Mouse (Mus musculus) heart, embryonic 12.5 days (tissue): ENCODE measurements around the gene Usp24. TPM values are rescaled to one million over a fixed set of nuclear protein-coding genes. Genes with fewer than 3 reads are reported as not detected.
A peak's percentile ranks its signal among the peaks of the same experiment; 100 is the strongest.

ENCODE experiments used
- ATAC-seq: fragments of 200-750 bp; cut with Nextera tagmentation; 2 replicates; pipeline ENCODE4 v1.8.0; 2017; ENCODE audit warnings: moderate TSS enrichment, moderate library complexity; ENCODE audit not compliant: insufficient number of reproducible peaks, low FRiP score
- H3K27ac ChIP-seq: fragments of 300-500 bp; sonication (generic); 2 replicates; pipeline ENCODE4 v1.5.1; 2016; ENCODE audit warnings: mild to moderate bottlenecking, moderate library complexity; ENCODE audit not compliant: poor library complexity, severe bottlenecking
- H3K27me3 ChIP-seq: fragments of 300-500 bp; sonication (generic); replicated peaks from 2 replicates; pipeline ENCODE4 v1.6.1; 2016; ENCODE audit warnings: mild to moderate bottlenecking, moderate library complexity
- H3K36me3 ChIP-seq: fragments of 300-500 bp; sonication (generic); 2 replicates; pipeline ENCODE4 v1.6.1; 2016; ENCODE audit warnings: mild to moderate bottlenecking, moderate library complexity
- H3K4me1 ChIP-seq: fragments of 300-500 bp; sonication (generic); replicated peaks from 2 replicates; pipeline ENCODE4 v1.6.1; 2016; ENCODE audit warnings: mild to moderate bottlenecking
- H3K4me2 ChIP-seq: fragments of 300-500 bp; sonication (generic); 2 replicates; pipeline ENCODE4 v1.6.1; 2016; ENCODE audit warnings: mild to moderate bottlenecking, moderate library complexity
- H3K4me3 ChIP-seq: fragments of 300-500 bp; sonication (generic); 2 replicates; pipeline ENCODE4 v1.5.1; 2016; ENCODE audit warnings: mild to moderate bottlenecking
- H3K9ac ChIP-seq: fragments of 300-500 bp; sonication (generic); 2 replicates; pipeline ENCODE4 v1.6.1; 2016; ENCODE audit warnings: mild to moderate bottlenecking, moderate library complexity
- H3K9me3 ChIP-seq: fragments of 300-500 bp; sonication (generic); replicated peaks from 2 replicates; pipeline ENCODE4 v1.6.1; 2016; ENCODE audit warnings: mild to moderate bottlenecking, moderate library complexity
- WGBS: fragments of 180-500 bp; shearing (Covaris S2); methylation state at CpG from one replicate; pipeline ENCODE4 v1.1.7; 2016; 5-methylcytosine and 5-hydroxymethylcytosine counted together
- polyA plus RNA-seq: library from polyadenylated mRNA; unstranded; fragments of >200 nt; fragmentation: Nextera tagmentation; extraction: Ambion mirVana; gene quantifications from 2 replicates; pipeline ENCODE4 v1.2.1, GENCODE M21; 2016

Usp24 gene
- 10.4 and 10.6 TPM in 2 replicates for polyA plus RNA-seq

- Histone ChIP-seq H3K36me3 (no peaks in the 10 kb centered on the region), H3K27me3 (no peaks in the 10 kb centered on the region), H3K4me3 (peak within 1 kb of the TSS; percentile 96), H3K9me3 (no peaks in the 10 kb centered on the region), H3K4me1 (peaks cover 40% of the 10 kb centered on the region), H3K9ac (peak within 1 kb of the TSS; percentile 99), H3K4me2 (peak within 1 kb of the TSS; percentile 86), H3K27ac (peak within 1 kb of the TSS; percentile 97)
- 0% methylated on average over 60 of the region's 60 CpGs for WGBS
- ATAC-seq = peak; percentile 92
Measured at GRCm38 (mm10) chr4:106315921-106316350, at the start of gene Usp24. TSS of gene Usp24 (plus strand) at chr4:106316213.

GRCm38 (mm10) chr4:106276937-106277336, 39.1 kb upstream of the Usp24 start:
- ATAC-seq = no peak
- H3K4me3 ChIP-seq = no peak overlapping the region
- H3K4me1 ChIP-seq = peaks cover 21% of the 10 kb centered on the region
- H3K9ac ChIP-seq = no peak overlapping the region
- no peak overlapping the region for H3K4me2 ChIP-seq
- H3K36me3 ChIP-seq = no peaks in the 10 kb centered on the region
- WGBS = 69% methylated on average over 2 of the region's 2 CpGs
- peaks cover 3% of the 10 kb centered on the region; the same call in 1 of the 2 replicates for H3K9me3 ChIP-seq
- no peak overlapping the region for H3K27ac ChIP-seq
- 0 out of 2 replicates have a peak, but pooled peaks cover 3% of the 10 kb centered on the region for H3K27me3 ChIP-seq

- peaks cover 27% of the 10 kb centered on the region for H3K4me1 ChIP-seq
- 0 out of 2 replicates have a peak, but pooled peaks cover 3% of the 10 kb centered on the region for H3K27me3 ChIP-seq
- no peak overlapping the region for H3K27ac ChIP-seq
- no peak overlapping the region for H3K4me3 ChIP-seq
- H3K9ac ChIP-seq = no peak overlapping the region
- no peak for ATAC-seq
- WGBS = 15% methylated on average over 4 of the region's 4 CpGs
- H3K36me3 ChIP-seq = no peaks in the 10 kb centered on the region
- H3K4me2 ChIP-seq = no peak overlapping the region
- no peaks in the 10 kb centered on the region for H3K9me3 ChIP-seq
Measured at GRCm38 (mm10) chr4:106279177-106279576, 36.8 kb upstream of the Usp24 start.

- no peak overlapping the region for H3K9ac ChIP-seq
- peak overlapping the region; percentile 40 for H3K4me2 ChIP-seq
- 74% methylated on average over 2 of the region's 2 CpGs for WGBS
- H3K27ac ChIP-seq = peak overlapping the region; percentile 71
- peaks cover 27% of the 10 kb centered on the region for H3K4me1 ChIP-seq
- no peaks in the 10 kb centered on the region for H3K36me3 ChIP-seq
- H3K9me3 ChIP-seq = no peaks in the 10 kb centered on the region
- H3K27me3 ChIP-seq = no peaks in the 10 kb centered on the region
- ATAC-seq = no peak
- H3K4me3 ChIP-seq = no peak overlapping the region
Measured at GRCm38 (mm10) chr4:106281128-106281491, 34.9 kb upstream of the Usp24 start.

GRCm38 (mm10) chr4:106281492-106282122, 34.4 kb upstream of the Usp24 start:
- no peaks in the 10 kb centered on the region for H3K27me3 ChIP-seq
- ATAC-seq = peak; percentile 11; the same call in 1 of the 2 replicates
- H3K27ac ChIP-seq = peak overlapping the region; percentile 71
- H3K4me3 ChIP-seq = no peak overlapping the region
- H3K9ac ChIP-seq = no peak overlapping the region
- no peaks in the 10 kb centered on the region for H3K9me3 ChIP-seq
- WGBS = 45% methylated on average over 8 of the region's 8 CpGs
- peaks cover 28% of the 10 kb centered on the region for H3K4me1 ChIP-seq
- peak overlapping the region; percentile 40 for H3K4me2 ChIP-seq
- H3K36me3 ChIP-seq = no peaks in the 10 kb centered on the region

GRCm38 (mm10) chr4:106282123-106282510, 33.9 kb upstream of the Usp24 start:
- Histone ChIP-seq H3K4me3 (no peak overlapping the region), H3K9me3 (no peaks in the 10 kb centered on the region), H3K36me3 (no peaks in the 10 kb centered on the region), H3K4me2 (peak overlapping the region; percentile 40), H3K27me3 (no peaks in the 10 kb centered on the region), H3K9ac (no peak overlapping the region), H3K27ac (peak overlapping the region; percentile 71), H3K4me1 (peaks cover 33% of the 10 kb centered on the region)
- ATAC-seq = 0 out of 2 replicates have a peak, but pooled peaks have one; percentile 39
- 63% methylated on average over 3 of the region's 3 CpGs for WGBS

GRCm38 (mm10) chr4:106286958-106287743, 28.9 kb upstream of the Usp24 start:
- no peak overlapping the region for H3K4me2 ChIP-seq
- H3K27ac ChIP-seq = 0 out of 2 replicates have a peak overlapping the region, but pooled peaks have one; percentile 6
- peaks cover 14% of the 10 kb centered on the region for H3K4me1 ChIP-seq
- H3K9me3 ChIP-seq = no peaks in the 10 kb centered on the region
- no peak overlapping the region for H3K9ac ChIP-seq
- no peaks in the 10 kb centered on the region for H3K27me3 ChIP-seq
- no peak overlapping the region for H3K4me3 ChIP-seq
- no peak for ATAC-seq
- no peaks in the 10 kb centered on the region for H3K36me3 ChIP-seq
- WGBS = 48% methylated on average over 4 of the region's 4 CpGs

- H3K9ac ChIP-seq = no peak overlapping the region
- H3K27ac ChIP-seq = no peak overlapping the region
- H3K4me2 ChIP-seq = no peak overlapping the region
- no peak overlapping the region for H3K4me3 ChIP-seq
- H3K9me3 ChIP-seq = no peaks in the 10 kb centered on the region
- H3K27me3 ChIP-seq = no peaks in the 10 kb centered on the region
- no peaks in the 10 kb centered on the region for H3K36me3 ChIP-seq
- WGBS = 82% methylated on average over 2 of the region's 2 CpGs
- H3K4me1 ChIP-seq = peaks cover 18% of the 10 kb centered on the region
- ATAC-seq = no peak
Measured at GRCm38 (mm10) chr4:106290201-106290600, 25.8 kb upstream of the Usp24 start.

- no peak for ATAC-seq
- H3K4me2 ChIP-seq = no peak overlapping the region
- no peaks in the 10 kb centered on the region for H3K36me3 ChIP-seq
- no peaks in the 10 kb centered on the region for H3K9me3 ChIP-seq
- no peak overlapping the region for H3K27ac ChIP-seq
- no peaks in the 10 kb centered on the region for H3K27me3 ChIP-seq
- H3K4me3 ChIP-seq = no peak overlapping the region
- WGBS = 81% methylated on average over 4 of the region's 4 CpGs
- 0 out of 2 replicates have a peak, but pooled peaks cover 9% of the 10 kb centered on the region for H3K4me1 ChIP-seq
- H3K9ac ChIP-seq = no peak overlapping the region
Measured at GRCm38 (mm10) chr4:106292823-106293222, 23.2 kb upstream of the Usp24 start.

- no peaks in the 10 kb centered on the region for H3K36me3 ChIP-seq
- H3K4me2 ChIP-seq = no peak overlapping the region
- H3K9ac ChIP-seq = no peak overlapping the region
- H3K27ac ChIP-seq = no peak overlapping the region
- WGBS = 69% methylated on average over 6 of the region's 6 CpGs
- ATAC-seq = peak; percentile 36; the same call in 1 of the 2 replicates
- H3K4me3 ChIP-seq = no peak overlapping the region
- no peaks in the 10 kb centered on the region for H3K9me3 ChIP-seq
- 0 out of 2 replicates have a peak, but pooled peaks cover 9% of the 10 kb centered on the region for H3K4me1 ChIP-seq
- H3K27me3 ChIP-seq = no peaks in the 10 kb centered on the region
Measured at GRCm38 (mm10) chr4:106293378-106294090, 22.5 kb upstream of the Usp24 start.

- H3K4me3 ChIP-seq = no peak overlapping the region
- no peak overlapping the region for H3K27ac ChIP-seq
- ATAC-seq = no peak
- H3K36me3 ChIP-seq = no peaks in the 10 kb centered on the region
- WGBS = 61% methylated on average over 4 of the region's 4 CpGs
- no peak overlapping the region for H3K9ac ChIP-seq
- no peaks in the 10 kb centered on the region for H3K9me3 ChIP-seq
- H3K27me3 ChIP-seq = no peaks in the 10 kb centered on the region
- H3K4me1 ChIP-seq = 0 out of 2 replicates have a peak, but pooled peaks cover 9% of the 10 kb centered on the region
- no peak overlapping the region for H3K4me2 ChIP-seq
Measured at GRCm38 (mm10) chr4:106295696-106296095, 20.3 kb upstream of the Usp24 start.
